Mouse (Mus musculus) CH12.LX (cell line): ENCODE results near the gene Slc20a1.

ENCODE experiments used
- EP300 ChIP-seq: IDR thresholded peaks from 2 replicates; pipeline ENCODE4 v1.6.1; 2011; ENCODE audit warnings: low read length, improper control_type of control experiment
- NRF1 ChIP-seq: IDR thresholded peaks from 2 replicates; pipeline ENCODE4 v1.6.1; 2014; ENCODE audit warnings: low read depth, mild to moderate bottlenecking, inconsistent platforms, low read length, improper control_type of control experiment, moderate library complexity
- POLR2A ChIP-seq: IDR thresholded peaks from 2 replicates; pipeline ENCODE4 v1.6.1; 2011; ENCODE audit warnings: low read depth, mild to moderate bottlenecking, improper control_type of control experiment, low read length

DNA sequence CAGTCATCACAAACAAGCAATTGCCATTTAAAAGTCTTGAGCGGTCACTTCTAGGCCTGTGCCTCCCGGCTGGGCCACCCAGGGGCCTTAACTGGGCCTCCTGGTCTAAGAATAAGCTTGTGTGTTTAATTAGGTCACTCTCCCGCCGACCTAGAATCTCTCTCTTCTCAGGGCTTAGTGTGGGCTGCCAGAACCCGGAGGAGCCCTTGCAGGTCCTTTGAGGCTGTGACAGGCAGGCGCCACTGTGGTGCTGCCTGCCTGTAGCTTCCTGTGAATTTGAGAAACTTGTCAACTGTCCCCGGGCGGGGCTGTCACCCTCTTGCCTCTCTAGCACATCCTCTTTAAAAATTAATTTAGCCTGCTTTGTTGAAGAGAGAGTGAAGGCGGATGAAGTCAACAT lies 45.2 kb downstream of the Slc20a1 start:
- TF ChIP-seq NRF1, result no peak
- no peak for TF ChIP-seq EP300
- no peak for TF ChIP-seq POLR2A
